Mouse (Mus musculus) forebrain, embryonic 10.5 days (tissue): Measurements from ENCODE around the gene Hnrnph3. TPM values are rescaled to one million over a fixed set of nuclear protein-coding genes. Genes with fewer than 3 reads are reported as not detected.

Experiments
- DNase-seq: peaks from one replicate; pipeline ENCODE4 v3.0.0-alpha.2; 2017; ENCODE audit warnings: low spot score; ENCODE audit errors: extremely low spot score
- H3K27ac ChIP-seq: fragments of 300-500 bp; sonication (generic); 2 replicates; pipeline ENCODE4 v1.5.1; 2016; ENCODE audit warnings: mild to moderate bottlenecking
- H3K27me3 ChIP-seq: fragments of 300-500 bp; sonication (generic); 2 replicates; pipeline ENCODE4 v1.6.1; 2016; ENCODE audit warnings: mild to moderate bottlenecking; ENCODE audit not compliant: poor library complexity, severe bottlenecking
- H3K36me3 ChIP-seq: fragments of 300-500 bp; sonication (generic); replicated peaks from 2 replicates; pipeline ENCODE4 v1.6.1; 2016; ENCODE audit warnings: mild to moderate bottlenecking, moderate library complexity
- H3K4me1 ChIP-seq: fragments of 300-500 bp; sonication (generic); 2 replicates; pipeline ENCODE4 v1.6.1; 2016
- H3K4me3 ChIP-seq: fragments of 300-500 bp; sonication (generic); 2 replicates; pipeline ENCODE4 v1.5.1; 2016; ENCODE audit warnings: mild to moderate bottlenecking, moderate library complexity
- H3K9me3 ChIP-seq: fragments of 300-500 bp; sonication (generic); 2 replicates; pipeline ENCODE4 v1.6.1; 2016; ENCODE audit warnings: mild to moderate bottlenecking, moderate library complexity
- WGBS: fragments of 180-500 bp; shearing (Covaris S2); methylation state at CpG from one replicate; pipeline ENCODE4 v1.1.7; 2016; 5-methylcytosine and 5-hydroxymethylcytosine counted together
- polyA plus RNA-seq: library from polyadenylated mRNA; unstranded; fragments of >200 nt; fragmentation: Nextera tagmentation; extraction: Ambion mirVana; gene quantifications from 2 replicates; pipeline ENCODE4 v1.2.1, GENCODE M21; 2016

Gene Hnrnph3
- polyA plus RNA-seq, 1 experiment from 2014 or later, result 221 TPM

DNA sequence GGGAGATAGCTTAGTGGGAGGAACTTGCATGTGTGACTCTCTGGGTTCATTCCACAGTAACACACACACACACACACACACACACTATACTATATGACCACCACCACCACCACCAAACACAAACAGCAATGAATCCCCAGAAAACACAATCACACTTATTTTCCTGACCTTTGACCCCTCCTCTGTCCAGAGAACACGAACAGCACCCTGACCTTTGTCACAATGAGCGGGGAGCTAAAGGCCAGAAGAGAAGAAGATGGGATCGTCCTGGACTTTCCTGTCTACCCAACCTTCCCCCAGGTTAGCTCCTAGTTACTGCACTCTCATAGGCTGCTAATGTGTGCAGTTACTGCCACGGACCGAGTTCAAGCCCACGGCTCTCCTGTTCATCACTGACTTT is 28.0 kb upstream of the Hnrnph3 start:
- no peaks in the 10 kb centered on the region for H3K27me3 ChIP-seq
- no peaks in the 10 kb centered on the region for H3K9me3 ChIP-seq
- DNase-seq, result no peak
- no peaks in the 10 kb centered on the region for H3K36me3 ChIP-seq
- WGBS, result 89% methylated on average over 6 of the region's 6 CpGs
- H3K4me1 ChIP-seq, result peaks cover 10% of the 10 kb centered on the region
- no peak overlapping the region for H3K4me3 ChIP-seq
- no peak overlapping the region for H3K27ac ChIP-seq

DNA sequence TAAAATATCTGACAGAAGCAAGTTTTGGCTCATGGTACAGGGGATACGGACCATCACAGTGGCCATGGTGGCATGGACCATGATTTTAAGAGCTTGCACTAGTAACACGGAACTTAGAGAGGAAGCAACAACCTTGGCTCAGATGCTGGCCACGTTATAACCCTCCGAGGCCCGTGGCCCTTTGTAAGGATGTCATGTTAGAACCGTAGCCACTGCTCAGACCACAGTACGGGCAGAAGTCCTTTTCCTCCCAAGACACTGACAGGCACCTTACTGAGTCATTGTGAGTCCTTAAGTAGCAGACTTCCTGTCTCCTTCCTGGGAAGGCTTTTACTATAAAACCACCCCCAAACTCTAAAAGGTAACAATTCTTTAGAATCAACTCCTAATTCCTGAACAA is 27.2 kb upstream of the Hnrnph3 start:
- Histone ChIP-seq H3K9me3 (no peaks in the 10 kb centered on the region), H3K27me3 (no peaks in the 10 kb centered on the region), H3K4me3 (no peak overlapping the region), H3K27ac (no peak overlapping the region), H3K36me3 (no peaks in the 10 kb centered on the region), H3K4me1 (peaks cover 6% of the 10 kb centered on the region)
- WGBS, result 76% methylated on average over 7 of the region's 7 CpGs
- no peak for DNase-seq

DNA sequence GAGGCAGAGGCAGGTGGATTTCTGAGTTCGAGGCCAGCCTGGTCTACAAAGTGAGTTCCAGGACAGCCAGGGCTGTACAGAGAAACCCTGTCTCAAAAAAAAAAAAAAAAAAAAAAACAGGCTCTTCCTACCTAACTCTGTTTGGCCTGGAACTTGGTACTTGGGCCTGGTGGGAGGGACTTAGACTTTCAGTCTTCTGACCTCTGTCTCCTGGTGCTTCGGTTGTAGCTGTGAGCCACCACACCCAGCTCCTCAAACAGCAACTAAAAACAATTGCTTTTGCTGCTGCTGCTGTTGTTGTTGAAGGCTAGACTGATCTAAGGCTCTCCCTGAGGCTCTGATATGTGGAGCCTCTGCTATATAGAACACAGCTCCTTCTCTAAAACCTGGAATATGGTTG is 25.1 kb upstream of the Hnrnph3 start:
- peaks cover 6% of the 10 kb centered on the region for H3K4me1 ChIP-seq
- DNase-seq, result no peak
- 89% methylated on average over 2 of the region's 2 CpGs for WGBS
- no peaks in the 10 kb centered on the region for H3K9me3 ChIP-seq
- no peak overlapping the region for H3K4me3 ChIP-seq
- no peak overlapping the region for H3K27ac ChIP-seq
- H3K27me3 ChIP-seq, result no peaks in the 10 kb centered on the region
- no peaks in the 10 kb centered on the region for H3K36me3 ChIP-seq

DNA sequence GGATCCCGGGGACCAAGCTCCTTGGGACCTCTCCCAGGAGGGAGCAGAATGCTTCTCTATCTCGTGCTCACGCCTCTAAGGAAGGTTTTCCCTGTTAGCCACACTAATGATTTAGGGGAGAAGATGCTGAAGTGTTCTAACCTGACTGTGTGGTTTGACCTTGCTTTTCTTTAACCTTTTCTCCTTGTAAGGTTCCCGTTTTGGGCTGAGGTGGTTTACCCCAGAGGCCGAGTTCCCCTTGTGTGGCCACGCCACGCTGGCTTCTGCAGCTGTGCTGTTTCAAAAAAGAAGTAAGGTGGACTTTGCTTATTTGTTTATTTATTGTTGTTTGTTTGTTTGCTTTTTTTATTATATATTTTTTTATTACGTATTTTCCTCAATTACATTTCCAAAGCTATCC is 23.7 kb upstream of the Hnrnph3 start:
- Histone ChIP-seq H3K4me1 (no peaks in the 10 kb centered on the region; the same call in 1 of the 2 replicates), H3K36me3 (no peaks in the 10 kb centered on the region), H3K4me3 (no peak overlapping the region), H3K27ac (no peak overlapping the region), H3K27me3 (no peaks in the 10 kb centered on the region), H3K9me3 (no peaks in the 10 kb centered on the region)
- no peak for DNase-seq
- 91% methylated on average over 8 of the region's 8 CpGs for WGBS

DNA sequence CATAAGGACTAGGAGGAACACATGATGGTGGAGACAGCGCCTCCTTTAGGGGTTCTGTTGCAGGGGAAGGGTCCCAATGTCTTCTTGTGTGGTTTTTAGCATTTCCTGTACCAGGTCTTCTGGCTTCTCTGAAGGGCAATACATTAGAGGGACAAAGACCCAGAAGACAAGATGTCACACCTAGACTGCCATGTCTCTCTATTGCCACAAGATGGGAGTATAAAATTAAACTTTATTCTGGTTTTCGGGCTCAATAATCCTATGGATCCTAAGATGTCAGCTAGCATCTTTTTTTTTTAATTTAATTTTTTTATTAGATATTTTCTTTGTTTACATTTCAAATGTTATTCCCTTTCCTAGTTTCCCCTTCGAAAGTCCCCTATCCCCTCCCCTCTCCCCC is 19.1 kb upstream of the Hnrnph3 start:
- DNase-seq, result no peak
- WGBS, result 72% methylated on average over 3 of the region's 3 CpGs
- H3K4me3 ChIP-seq, result no peak overlapping the region
- no peak overlapping the region for H3K27ac ChIP-seq
- no peaks in the 10 kb centered on the region for H3K27me3 ChIP-seq
- H3K9me3 ChIP-seq, result no peaks in the 10 kb centered on the region
- no peaks in the 10 kb centered on the region for H3K36me3 ChIP-seq
- no peaks in the 10 kb centered on the region for H3K4me1 ChIP-seq

DNA sequence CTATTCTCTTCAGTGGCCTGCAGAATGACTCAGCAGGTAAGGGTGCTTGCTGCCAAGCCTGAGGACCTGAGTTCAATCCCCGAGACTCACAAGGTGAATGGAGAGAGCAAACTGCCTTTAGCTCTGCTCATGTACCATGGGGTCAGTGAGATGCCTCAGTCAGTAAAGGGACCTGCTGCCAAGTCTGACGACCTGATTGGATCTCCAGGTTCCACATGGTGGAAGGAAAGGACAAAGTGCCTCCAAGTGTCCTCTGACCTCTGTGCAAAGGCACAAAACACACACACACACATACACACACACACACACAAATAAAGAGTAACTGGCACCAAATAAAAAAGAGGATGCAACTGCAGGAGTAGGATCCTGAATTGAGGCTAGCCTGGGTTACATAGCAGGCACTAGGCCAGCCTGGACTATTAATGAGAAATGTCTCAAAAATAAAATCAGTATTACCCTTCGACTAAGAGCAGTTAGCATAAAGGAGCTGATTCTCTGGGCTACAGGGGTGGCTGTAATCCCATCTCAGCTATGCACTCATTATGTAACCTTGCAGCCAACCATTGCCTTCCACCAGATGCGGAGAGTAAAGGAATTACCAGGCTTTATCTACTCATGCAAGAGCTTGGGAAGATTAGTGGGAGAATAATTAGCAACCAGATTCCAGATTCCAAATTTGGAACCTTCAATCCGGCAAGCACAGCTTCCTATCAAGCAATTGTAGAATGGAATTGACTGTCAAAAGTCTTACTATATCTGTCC is 16.0 kb upstream of the Hnrnph3 start:
- Histone ChIP-seq H3K4me3 (no peak overlapping the region), H3K27me3 (no peaks in the 10 kb centered on the region), H3K27ac (no peak overlapping the region), H3K9me3 (no peaks in the 10 kb centered on the region), H3K4me1 (no peaks in the 10 kb centered on the region), H3K36me3 (no peaks in the 10 kb centered on the region)
- WGBS, result 64% methylated on average over 5 of the region's 5 CpGs
- no peak for DNase-seq

DNA sequence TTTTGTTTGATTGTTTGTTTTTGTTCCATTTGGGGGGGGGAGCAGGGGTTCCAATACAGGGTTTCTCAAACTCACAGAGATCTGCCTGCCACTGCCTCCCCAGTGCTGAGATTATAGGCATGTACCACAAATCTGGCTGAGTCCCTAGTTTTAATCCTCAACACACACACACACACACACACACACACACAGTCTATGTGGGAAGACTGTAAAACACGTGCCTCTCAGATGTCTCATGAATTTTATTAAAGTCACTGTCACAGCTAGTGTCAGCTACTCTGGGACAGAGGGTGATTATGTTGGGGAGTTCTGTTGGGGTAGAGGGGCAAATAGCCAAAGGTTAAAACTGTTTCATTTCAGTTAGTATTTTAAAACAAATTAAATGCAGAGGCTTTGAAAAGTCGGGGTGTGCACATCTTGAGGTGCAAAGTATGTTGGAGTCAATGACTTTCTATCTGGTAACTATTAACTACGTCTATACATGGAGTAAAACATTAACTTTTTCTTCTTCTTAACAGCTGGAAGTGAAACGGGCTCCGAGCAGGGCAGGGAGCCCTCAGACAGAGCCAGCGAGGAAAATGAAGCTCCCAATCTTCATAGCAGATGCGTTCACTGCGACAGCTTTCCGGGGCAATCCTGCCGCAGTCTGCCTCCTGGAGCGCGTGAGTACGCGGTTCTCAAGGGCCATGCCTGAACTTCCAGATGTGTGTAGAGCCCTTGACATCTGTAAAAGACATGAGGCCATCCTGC is 14.7 kb upstream of the Hnrnph3 start:
- 89% methylated on average over 14 of the region's 14 CpGs for whole genome bisulfite sequencing
- H3K4me3 ChIP-seq, result no peak overlapping the region
- no peak for DNase-seq
- peaks cover 5% of the 10 kb centered on the region; the same call in 1 of the 2 replicates for H3K4me1 ChIP-seq
- no peak overlapping the region for H3K27ac ChIP-seq
- H3K27me3 ChIP-seq, result no peaks in the 10 kb centered on the region
- no peaks in the 10 kb centered on the region for H3K36me3 ChIP-seq
- no peaks in the 10 kb centered on the region for H3K9me3 ChIP-seq

DNA sequence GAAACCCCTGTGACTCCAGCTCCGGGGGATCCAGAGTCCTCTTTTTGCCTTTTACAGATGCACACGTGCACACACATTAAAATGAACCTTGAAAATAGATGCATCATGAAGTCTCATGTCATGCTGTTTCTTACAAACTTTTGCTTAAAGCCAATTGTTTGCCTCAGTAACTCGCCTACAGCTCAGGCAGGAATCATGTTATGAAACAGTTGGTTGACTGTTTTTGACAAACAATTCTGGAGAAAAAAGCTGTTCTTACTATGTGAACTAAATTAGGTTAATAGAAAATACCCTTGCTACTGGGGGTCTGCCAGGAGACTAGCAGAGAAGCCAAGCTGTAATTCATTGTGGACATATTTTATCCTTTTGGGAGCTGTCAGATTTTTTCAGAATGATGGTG is 8.9 kb upstream of the Hnrnph3 start:
- H3K27ac ChIP-seq, result no peak overlapping the region
- no peaks in the 10 kb centered on the region for H3K9me3 ChIP-seq
- no peak overlapping the region for H3K4me3 ChIP-seq
- H3K4me1 ChIP-seq, result peaks cover 23% of the 10 kb centered on the region
- 81% methylated on average over 3 of the region's 3 CpGs for WGBS
- no peaks in the 10 kb centered on the region for H3K27me3 ChIP-seq
- no peak for DNase-seq
- H3K36me3 ChIP-seq, result no peaks in the 10 kb centered on the region

DNA sequence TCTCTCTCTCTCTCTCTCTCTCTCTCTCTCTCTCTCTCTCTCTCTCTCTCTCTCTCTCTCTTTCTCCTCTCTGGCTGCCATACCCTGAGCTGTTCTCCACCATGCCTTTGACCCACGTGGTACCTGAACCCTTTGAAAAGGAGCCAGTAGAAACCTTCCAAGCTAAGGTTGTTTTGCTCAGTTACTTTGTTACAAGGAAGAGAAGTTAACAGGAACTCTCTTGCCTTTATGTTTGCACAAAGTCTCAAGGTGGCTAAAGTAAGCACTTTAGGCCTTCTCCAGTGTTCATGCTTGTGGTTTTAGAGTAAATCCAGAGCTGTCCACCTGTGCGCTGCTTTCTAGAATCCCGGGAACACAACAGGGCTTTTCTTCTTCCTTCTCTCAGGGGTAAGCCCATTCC is 8.2 kb upstream of the Hnrnph3 start:
- Histone ChIP-seq H3K4me1 (peaks cover 30% of the 10 kb centered on the region), H3K27ac (no peak overlapping the region), H3K9me3 (no peaks in the 10 kb centered on the region), H3K27me3 (no peaks in the 10 kb centered on the region), H3K36me3 (no peaks in the 10 kb centered on the region), H3K4me3 (no peak overlapping the region)
- no peak for DNase-seq
- 83% methylated on average over 3 of the region's 3 CpGs for whole genome bisulfite sequencing

DNA sequence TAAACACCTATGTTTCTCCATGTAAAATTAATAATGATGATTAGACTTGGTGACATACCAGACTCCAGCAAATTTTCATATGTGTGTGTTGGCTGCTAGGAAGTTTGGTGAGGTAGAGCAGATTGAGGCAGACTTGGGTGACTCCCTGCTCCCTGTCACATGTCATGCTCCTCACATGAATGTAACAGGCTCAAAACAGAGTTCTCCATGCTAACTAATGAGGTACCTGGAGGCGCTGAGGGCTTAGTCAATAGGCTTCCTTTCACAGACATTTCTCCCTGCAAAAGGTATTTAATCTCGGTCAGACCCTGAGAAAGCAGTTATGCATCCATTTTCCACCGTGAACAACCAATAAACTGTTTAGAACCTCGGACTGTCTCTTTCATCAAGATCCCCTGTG is 4.4 kb upstream of the Hnrnph3 start:
- Histone ChIP-seq H3K4me1 (peaks cover 49% of the 10 kb centered on the region), H3K4me3 (no peak overlapping the region), H3K27ac (peak overlapping the region; percentile 100), H3K36me3 (no peaks in the 10 kb centered on the region), H3K27me3 (no peaks in the 10 kb centered on the region), H3K9me3 (no peaks in the 10 kb centered on the region)
- no peak for DNase-seq
- 74% methylated on average over 4 of the region's 4 CpGs for WGBS

DNA sequence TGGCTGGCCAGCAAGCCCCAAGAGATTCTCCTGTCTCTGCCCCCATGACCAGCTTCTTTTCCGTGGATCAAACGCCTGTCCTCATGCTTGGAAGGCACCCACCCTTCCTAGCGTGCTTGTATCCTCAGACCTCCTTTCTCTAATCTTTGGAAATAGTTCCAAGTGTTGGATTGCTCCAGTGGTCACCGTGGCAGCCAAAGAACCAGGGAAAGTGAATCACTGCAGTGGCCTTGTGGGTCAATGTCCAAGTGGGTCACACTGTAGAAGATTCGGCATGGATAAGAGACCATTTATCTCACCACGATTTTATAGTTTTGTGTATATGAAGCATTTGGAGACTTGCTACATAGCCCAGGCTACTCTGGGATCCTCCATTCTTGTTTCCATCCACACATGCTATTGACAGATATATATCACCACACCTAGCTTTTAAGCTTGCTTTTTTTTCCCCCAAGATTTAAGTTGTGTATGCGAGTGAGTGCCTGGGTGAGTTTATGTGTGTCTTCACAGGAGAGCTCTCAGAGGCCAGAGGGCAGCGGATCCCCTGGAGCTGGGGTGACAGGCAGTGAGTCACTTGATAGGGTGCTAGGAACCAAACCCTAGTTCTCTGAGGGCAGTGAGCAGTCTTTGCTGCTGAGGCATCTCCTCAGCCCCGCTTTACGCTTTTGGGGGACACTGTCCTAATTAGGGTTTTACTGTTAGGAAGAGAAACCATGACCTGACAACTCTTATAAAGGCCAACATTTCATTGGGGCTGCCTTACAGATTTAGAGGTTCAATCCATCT is 3.6 kb upstream of the Hnrnph3 start:
- no peaks in the 10 kb centered on the region for H3K9me3 ChIP-seq
- H3K27ac ChIP-seq, result peak overlapping the region; percentile 100
- no peaks in the 10 kb centered on the region for H3K27me3 ChIP-seq
- H3K4me1 ChIP-seq, result peaks cover 48% of the 10 kb centered on the region
- no peak for DNase-seq
- 94% methylated on average over 10 of the region's 10 CpGs for WGBS
- H3K36me3 ChIP-seq, result no peaks in the 10 kb centered on the region
- H3K4me3 ChIP-seq, result peak overlapping the region; percentile 97; the same call in 1 of the 2 replicates

DNA sequence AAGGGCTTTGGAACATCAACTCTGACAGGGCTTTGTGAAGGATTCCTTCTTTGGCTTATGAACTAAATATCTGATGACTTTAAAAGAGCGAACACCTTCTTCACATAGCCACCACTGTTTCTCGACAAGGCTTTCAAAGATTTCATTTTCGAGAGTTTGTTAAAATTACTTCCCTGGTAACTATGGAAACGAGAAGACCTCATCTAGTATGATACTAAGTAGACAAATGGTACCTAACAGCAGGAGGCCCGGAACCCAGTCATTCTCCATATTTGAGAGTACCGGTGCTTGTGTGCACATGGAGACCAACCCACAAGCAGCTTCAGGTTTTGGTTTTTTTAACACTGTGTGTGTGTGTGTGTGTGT is 2.8 kb upstream of the Hnrnph3 start:
- whole genome bisulfite sequencing, result 45% methylated on average over 6 of the region's 6 CpGs
- Histone ChIP-seq H3K36me3 (no peaks in the 10 kb centered on the region), H3K4me1 (peaks cover 50% of the 10 kb centered on the region), H3K9me3 (no peaks in the 10 kb centered on the region), H3K4me3 (peak overlapping the region; percentile 97), H3K27me3 (no peaks in the 10 kb centered on the region), H3K27ac (peak overlapping the region; percentile 100)
- DNase-seq, result peak; percentile 19
